Mouse (Mus musculus): ENCODE measurements at regions not wholly inside any gene's neighbourhood (a gene's known extent, or its start where the extent isn't known, plus 50 kb on each side); places are given as distances from the start of the nearest gene placed in this dataset.

DNA sequence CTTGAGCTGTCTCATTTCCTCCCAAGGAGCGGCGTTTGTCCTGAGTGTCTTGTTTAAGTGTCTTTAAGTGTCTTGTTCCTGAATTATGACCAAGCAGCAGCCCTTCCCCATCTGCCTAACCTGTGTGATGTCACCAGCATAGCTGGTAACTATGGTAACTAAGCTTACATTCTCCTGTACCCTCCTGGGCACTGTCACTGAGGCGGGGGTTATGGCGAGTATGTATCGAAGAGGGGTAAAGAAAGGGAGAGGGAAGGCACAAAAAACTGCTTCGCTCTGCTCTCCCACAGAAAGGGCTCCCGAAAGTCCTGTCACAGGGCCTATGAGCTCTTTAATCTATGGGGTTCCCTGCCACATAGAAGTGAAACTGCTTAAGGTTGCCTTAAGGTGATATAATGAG is 89.6 kb downstream of the Ppp4r2 start:
- no peak for DNase-seq (ENCODE audit: low spot score in 2 of 2)

DNA sequence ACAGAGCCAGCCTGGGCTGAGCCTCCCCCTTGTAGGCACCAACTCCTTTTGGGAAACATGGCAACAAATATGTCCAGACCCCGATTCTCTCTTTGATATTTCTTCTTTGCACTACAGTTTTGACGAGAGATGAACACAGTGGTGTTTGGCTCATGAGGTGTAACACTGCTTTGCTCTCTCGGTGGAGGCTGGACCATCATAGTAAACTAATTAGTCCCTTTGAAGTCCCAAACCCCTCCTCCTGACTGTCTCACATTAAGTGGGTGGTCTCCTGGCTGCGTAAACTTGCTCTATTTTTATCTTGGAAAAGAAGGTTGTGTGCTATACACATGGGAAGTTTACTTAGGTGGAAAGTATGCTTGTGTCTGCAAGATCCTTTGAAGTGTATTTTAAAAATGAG is 90.3 kb downstream of the Ppp4r2 start:
- DNase-seq (ENCODE audit: low spot score in 2 of 2): no peak

DNA sequence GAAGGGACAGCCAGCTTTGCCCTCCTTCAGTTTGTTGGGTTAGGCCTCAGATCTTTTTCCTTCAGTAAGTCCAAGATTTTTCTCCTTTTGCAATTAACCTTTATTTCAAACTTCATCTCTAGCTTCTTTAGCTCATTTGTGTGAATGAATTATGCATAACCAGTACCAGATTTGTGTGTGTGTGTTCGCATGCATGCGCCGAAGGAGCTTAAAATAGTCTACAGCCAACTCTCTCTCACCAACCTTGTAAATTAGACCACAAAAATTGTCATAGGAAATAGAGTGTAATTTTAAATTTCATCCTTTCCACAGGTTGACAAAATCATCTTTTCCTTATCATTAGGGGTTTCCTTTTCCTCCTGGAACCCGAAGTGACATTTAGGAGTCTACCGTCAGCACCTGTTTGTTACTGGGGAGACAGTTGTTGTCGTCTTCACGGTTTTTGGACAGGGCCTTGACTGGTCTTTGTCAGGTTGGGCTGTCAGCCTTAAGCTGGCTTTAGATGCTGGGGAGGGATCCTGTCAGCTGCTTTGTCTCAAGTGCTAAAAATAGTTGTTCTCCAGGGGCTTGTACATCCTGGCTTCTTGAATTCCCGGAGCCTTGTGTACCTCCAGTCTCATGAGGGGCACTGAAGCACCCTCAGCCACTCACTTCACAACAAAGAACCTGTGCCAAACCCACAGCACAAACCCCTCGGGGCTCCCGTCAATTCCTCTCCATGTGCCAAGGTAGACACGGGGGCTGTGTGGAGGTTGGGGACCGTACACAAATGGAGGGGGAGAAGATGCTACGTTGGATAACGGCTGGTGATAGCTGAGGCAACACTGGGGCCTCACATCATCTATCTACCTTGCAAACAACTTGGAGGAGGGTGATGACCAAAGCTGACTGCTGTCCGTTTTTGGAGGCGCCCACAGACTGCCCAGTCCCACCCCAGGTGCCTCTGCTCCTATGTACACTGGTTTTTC is 95.7 kb downstream of the Ppp4r2 start:
- DNase-seq (ENCODE audit: low spot score in 2 of 2): no peak

DNA sequence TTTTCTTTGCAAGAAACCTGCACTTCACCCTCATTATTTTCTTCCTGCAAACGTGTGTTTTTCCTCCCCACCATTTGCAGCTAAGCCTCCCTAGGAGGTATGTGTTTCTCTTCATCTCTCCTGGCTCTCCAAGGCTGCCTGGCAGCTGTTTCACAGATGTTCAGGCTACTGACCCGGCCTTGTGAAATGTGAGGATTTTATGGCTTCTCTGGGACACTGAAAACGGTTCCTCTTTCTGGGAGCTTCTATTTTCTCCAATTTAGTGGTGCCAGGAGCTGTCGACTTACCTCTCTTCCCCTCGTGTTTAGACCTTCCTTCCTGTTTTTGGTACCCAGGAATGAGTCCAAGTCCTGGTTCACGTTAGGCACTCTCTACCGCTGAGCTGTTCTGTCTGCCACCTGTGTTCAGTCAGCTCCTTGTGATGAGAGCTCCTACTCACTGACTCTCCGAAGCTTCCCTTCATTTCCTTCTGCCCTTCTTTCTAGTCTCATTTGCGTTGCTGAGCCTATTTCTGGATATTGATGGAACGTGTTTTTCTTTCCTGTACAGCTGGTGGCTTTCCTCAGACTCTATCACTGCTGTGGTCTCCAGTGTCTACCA is 96.4 kb downstream of the Ppp4r2 start:
- DNase-seq (ENCODE audit: low spot score in 2 of 2): peak in 1 of 2 experiments; percentile 42

DNA sequence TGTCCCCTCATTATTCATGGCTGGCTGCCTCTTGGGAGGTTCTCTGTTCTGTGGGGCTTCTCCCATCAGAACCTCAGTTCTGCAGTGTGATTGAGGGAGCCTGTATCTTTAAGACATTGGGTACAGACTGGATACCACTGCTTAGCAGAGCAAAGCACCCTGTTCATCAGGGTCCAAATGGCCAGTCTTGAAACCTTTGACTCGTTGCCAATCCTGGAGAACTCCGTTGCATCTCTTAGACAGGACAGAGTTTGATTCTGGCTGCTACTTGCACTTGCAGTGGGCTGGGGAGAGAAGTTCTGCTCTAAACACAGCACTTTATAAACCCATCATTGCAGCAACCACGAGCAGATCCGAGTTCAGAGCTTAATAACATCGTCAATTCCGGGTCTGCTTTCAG is 97.3 kb downstream of the Ppp4r2 start:
- no peak for DNase-seq (ENCODE audit: low spot score in 2 of 2)

DNA sequence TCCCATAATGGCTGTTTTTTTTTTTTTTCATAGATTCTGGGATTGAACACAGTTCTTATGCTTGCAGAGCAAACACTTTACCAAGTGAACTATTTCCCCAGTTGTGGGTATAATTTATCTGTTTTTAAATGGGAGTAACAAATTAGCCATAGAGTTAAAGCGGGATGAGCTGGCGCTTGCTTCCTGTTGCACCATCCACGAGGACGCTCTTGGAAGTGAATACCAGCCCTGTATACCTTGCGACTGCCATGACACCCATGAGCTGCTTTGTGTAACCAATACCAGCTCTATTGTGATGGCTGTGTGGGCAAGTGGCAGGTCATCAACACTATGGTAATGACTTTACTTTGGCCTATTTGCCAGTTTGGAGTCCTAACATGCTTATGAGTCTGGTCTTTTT is 101.0 kb downstream of the Ppp4r2 start:
- DNase-seq (ENCODE audit: low spot score in 2 of 2): no peak

DNA sequence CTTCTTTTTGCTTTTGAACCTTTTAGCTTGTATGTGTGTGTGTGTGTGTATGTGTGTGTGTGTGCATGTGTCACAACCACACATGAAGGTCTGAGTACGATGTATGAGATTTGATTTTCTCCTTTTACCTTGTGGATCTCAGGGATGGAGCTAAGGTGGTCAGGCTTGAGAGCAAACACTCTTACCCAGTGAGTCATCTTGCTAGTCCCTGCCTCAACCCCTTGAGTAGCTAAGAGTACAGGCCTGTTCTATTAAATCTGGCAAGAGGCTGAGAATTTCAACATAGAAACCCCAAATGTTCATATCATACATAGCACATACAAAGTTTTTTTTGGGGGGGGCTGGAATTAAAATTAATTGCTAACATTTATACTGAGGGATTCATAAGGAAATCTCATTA is 104.4 kb downstream of the Ppp4r2 start:
- no peak for DNase-seq (ENCODE audit: low spot score in 2 of 2)

DNA sequence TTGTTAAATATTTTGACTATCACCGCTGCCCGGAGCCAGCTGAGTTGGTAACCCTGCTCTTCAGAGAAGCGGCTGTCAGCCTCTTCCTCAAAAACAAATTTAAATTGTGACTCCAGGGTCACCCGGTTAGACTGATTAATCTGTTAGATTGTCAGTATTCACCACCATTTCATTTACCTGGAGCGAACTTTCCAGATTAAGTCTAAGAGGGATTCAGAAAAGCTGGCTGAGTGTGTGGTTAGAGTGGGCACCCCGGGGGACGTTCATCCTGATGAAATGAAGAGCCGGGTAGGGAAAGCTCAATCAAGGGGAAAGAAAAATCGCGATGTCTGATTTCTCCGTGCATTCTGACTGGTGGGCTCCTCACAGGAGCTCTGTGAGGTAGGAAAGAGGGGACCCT is 105.0 kb downstream of the Ppp4r2 start:
- no peak for DNase-seq (ENCODE audit: low spot score in 2 of 2)

DNA sequence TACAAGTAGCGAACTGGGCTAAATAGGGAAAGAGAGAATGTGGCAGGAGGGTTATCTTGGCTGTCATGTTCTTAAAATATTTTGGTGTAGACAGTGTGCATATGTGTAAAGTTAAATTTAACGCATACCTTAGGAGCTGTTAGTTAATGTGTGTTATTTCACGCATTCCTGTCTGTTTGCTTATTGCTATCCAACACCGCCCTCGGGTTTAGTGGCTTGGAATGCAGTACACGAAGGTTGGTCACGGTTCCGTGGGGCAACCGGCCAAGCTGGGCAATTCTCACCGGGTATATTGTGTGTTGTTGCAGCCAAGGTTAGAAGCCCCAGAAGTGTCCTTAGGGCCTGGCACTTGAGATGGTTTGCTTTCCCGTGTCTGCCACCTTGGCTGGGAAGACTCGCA is 105.6 kb downstream of the Ppp4r2 start:
- no peak for DNase-seq (ENCODE audit: low spot score in 2 of 2)

DNA sequence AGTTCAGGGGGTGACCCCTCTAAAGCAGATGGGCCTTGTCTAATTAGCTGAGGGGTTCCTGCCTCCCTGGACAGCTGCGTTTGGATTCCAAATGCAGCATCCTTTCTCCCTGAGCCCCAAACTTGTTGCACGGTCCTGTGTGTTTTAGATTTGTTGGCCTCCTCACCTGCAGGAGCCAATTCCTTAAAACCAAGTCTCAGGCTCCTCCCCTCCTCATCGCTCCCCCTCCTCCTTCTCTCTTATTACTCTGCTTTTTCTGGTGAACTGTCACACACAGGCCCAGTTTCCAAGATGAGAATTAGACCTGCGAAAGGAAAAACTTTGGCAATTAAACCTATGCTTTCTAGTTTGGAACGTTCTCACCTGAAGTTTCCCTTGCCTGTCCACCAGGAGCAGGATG is 106.3 kb downstream of the Ppp4r2 start:
- DNase-seq (ENCODE audit: low spot score in 2 of 2): no peak

DNA sequence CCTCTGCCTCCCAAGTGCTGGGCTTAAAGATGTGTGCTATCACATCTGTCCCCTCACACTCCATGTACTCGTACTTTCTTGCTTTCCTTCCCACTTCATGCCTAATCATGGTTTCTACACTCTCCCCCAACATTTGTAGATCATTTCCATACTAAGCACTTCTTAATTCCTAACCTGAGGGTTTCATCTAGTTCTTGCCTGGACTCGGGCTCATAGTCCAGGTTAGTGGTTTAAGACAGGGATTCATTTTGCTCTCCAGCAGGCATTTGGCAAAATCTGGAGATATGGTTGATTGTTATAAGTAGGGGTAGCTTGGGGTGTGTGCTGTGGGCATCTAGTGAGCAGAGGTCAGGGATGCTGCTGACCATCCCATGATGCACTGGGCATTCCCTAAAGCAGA is 108.3 kb downstream of the Ppp4r2 start:
- peak in 1 of 2 experiments; percentile 0 for DNase-seq (ENCODE audit: low spot score in 2 of 2)

DNA sequence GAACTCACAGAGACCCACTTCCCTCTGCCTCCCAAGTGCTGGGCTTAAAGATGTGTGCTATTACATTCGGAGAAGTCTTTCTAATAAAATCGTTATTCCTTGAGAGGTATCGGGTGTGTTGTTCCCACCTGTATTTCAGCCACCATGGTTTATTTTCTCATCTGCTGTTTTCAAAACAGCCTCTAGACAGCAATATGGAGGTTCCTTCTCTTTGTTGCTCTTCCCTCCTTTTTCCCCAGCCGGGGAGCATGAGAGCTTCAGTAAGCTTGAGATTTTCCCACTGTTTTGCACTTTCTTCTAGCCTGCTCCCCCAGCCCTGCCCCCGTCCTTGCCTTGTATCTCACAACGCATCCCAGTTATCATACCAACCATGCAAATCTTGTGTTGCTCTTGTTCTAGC is 109.5 kb downstream of the Ppp4r2 start:
- DNase-seq (ENCODE audit: low spot score in 2 of 2): no peak

DNA sequence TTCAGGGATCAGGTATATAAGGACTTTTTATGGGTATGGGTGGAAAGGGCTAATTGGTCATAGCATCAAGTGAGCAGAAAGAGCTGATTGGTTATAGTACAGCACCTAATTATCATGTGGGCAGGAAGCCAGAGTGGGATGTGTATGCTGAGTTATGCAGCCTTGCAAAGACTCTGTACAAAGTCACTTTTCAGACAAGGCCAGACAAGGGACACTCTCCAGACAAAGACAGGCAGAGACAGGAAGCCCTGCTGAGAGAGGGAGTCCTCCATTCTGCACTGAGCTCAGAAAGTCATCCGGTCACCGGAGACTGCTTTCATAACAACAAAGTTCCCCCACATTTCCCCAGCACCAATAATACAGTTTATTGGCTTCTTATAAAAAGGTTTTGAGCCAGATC is 112.4 kb downstream of the Ppp4r2 start:
- DNase-seq (ENCODE audit: low spot score in 2 of 2): no peak

DNA sequence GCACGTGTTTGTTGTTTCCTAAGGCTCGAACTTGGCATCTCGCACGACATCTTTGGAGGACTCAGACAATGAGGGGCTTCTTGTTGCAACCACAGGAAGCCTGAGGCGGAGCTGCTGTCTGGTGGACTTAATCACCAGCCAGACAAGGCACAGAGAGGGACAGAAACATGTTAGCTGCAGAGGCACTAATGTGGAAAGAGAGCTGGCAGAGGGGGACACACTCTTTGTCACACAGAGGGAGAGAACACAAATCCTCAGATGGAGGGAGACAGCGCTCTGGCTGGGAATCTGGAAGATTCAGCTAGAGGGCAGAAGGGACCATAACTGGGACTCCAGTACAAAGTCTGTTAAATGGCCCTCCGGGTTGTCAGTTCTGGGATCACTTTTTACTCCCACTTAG is 114.9 kb downstream of the Ppp4r2 start:
- peak in 1 of 2 experiments; percentile 2 for DNase-seq (ENCODE audit: low spot score in 2 of 2)

DNA sequence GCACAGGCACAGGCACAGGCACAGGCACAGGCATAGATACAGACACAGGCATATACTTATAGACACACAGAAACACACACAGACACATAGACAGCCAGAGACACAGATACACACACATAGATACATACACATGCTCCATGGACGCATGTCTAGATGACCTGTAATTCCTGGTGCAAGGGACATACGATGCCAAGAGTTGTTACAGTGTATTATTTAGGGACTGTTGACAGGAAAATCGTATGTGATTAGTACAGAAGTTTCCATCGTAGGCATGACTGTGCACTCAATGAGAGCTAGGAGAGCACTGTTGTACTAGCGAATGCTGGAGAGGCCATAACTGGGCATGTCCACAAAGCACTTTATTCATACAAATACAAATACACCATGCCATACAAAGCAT is 118.2 kb downstream of the Ppp4r2 start:
- peak in 1 of 2 experiments; percentile 1 for DNase-seq (ENCODE audit: low spot score in 2 of 2)

DNA sequence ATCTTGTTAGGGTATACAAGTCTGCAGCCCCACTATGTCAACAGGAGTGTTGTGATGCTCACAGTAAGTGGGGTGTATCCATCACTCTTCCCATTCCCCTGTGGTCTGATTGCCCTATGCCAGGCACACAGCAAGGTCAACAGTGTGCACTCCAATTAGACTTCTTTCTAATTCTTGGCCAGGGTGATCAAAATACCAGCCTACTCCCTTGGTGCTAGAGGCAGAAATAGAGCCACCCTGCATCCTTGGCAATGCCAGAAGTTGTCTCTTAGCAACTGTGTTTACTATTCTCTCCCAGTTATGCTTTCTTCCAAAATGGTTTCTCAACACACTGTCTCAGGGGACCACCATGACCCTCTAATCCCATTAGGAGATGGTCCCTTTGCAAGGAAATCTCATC is 119.0 kb downstream of the Ppp4r2 start:
- peak in 1 of 2 experiments; percentile 4 for DNase-seq (ENCODE audit: low spot score in 2 of 2)

DNA sequence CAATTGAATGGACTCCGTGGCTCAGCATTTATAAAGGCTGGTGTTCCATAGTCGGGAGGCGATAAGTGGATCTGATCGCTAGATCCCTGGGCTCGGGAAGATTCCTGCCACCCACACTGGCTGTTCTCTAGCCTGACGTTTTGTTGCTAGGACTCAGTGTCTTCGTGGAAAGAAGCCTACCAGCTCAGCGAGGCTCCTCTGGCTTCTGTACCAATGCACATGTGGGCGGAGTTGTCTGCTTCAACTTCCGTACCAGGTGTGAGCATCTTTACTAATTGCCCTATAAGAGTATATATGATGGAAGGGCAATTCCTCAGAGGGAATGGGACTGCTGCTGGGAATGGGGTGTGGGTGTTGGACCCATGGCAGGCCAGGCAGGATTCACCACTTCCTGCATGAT is 121.1 kb downstream of the Ppp4r2 start:
- DNase-seq (ENCODE audit: low spot score in 2 of 2): peak in 1 of 2 experiments; percentile 21

DNA sequence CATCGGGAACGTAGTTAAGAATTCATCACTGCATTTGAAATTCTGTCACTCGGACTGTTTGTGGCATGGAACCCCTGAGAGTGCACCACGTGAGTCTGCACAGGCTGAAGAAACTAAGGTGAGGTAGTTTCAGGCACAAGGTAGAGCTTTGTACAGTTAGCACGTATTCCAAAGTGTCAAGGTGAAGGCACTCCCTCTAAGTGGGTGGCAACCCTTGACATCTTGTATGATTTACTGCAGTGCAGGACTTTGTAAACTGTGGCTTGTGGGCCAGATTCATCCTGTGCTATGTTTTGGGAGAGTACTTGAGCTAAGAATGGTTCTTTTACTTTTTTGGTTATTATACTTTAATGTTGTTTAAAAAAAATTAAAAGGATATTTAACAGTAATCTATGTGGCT is 133.1 kb downstream of the Ppp4r2 start:
- DNase-seq (ENCODE audit: low spot score in 2 of 2): no peak

DNA sequence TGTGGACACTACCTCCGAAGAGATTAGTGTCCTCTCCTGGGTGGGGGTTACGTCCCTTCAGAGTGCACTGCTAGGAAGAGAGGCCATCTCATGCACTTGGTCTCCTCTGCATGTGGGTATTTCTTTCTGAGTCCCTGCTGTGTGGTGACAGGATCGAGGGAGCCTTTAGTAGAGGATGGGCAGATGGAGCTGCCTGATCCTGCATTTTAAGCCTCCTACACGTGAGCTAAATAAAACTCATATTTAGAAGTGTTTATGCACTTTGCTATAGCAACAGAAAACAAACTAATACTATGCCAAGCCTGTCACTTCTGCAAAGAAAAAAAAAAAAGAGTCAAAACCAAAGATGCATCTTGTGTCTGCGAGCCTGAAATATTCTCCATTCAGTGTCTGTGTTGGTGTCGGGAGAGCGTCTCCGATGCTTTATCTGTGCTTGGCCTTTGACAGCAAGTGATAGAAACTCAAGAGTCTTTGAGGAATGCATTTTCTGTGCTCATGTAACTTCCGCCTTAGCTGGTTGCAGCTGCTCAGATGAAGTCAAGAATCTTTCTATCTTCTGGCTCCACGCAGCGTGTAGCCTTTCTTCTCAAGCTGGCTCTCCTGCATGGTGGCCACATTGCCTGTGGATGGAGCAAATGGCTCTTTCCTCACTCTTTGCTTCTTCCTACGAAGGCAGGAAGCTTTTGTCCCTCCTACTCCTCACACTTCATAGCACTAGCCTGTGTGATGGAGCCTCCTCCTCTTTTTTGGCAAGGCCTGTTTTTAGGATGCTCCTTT is 134.8 kb downstream of the Ppp4r2 start:
- DNase-seq (ENCODE audit: low spot score in 2 of 2): peak in 1 of 2 experiments; percentile 61

DNA sequence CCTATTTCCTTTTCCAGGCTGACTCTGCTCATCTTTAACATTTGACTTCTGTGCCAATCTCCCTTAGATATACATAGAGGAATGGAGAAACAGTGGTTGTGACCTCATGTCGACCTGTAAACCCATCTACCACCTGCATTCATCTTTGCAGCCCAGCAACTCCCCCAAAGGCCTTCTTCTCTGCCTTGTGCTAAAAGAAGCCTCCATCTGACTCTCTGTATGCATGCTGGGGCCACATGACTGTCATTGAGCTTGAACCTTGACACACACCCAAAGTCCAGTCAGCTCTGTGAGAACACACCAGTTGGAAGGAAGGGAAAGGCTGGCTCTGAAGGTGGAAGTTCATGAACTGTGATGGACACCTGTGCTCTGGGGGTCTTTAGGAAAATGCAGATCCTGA is 135.5 kb downstream of the Ppp4r2 start:
- DNase-seq (ENCODE audit: low spot score in 2 of 2): no peak

DNA sequence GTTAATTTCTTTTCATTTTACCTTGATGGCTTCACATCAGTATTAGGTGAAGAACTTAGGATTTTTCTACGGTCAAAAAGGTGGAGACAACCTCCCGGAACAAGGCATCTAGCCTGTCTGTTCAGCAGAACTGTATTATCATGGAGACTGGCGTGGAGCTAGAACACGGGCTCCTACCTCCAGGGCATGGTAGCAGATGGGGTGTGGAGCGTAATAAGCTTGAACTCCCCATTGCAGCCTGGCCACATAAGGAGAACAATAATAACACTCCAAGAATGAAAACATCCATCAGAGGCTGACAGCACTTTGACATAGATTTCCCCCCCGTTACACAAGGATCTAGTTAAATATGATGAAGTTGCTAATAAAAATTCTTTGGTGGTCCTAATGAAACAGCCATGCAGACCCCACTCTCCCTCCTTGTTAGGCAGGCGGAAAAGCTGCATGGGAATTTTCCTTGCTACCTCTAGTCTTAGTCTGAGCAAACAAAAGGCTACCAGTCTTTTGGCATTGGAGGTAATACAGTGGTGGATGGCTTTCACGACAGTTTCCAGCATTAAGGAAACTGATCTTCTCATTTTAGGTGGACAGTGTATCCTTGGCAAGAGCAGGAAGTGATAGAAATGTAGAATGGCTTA is 137.5 kb downstream of the Ppp4r2 start:
- DNase-seq (ENCODE audit: low spot score in 2 of 2): no peak
